Comparison of ENCODE assay signal across 26 mouse cellular contexts in the genomic region with DNA sequence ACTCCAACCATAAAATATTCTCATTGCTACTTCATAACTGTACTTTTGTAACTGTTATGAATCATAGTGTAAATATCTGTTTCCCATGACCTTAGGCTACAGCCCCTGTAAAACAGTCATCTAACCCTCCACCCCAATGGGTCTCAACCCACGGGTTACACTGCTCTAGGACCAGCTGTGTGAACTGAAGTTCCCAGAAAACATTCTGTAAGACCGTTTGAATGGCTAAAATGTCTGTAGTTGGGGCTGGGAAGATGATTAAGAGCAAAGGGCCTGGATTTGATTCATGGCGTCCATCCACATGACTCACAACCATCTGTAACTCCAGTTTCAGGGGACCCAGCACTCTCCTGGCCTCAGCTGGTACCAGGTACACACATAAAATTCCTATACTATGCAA. TPM values are rescaled to one million over a fixed set of nuclear protein-coding genes. Genes with fewer than 3 reads are reported as not detected.
DNase-seq lines count a peak whose midpoint lies in the region; ATAC-seq lines count a peak whose summit lies in the region.
"Had no signal": no experiment of that assay in that cellular context is flagged by ENCODE, and none has a peak within 500 bp of the region (broad histone marks: within the 10 kb centered on the region; RNA-seq: fewer than 3 reads in every experiment).

No protein-coding gene starts in this region.

- intact Hi-C loops in left cerebral cortex, postnatal 36 days (cut with DNase I) = no loop called here

- H3K27me3 ChIP-seq in kidney, embryonic 15.5 days = no peaks in the 10 kb centered on the region
- H3K27me3 ChIP-seq: hindbrain, embryonic 12.5 days had no signal

- no peak overlapping the region for H3K4me3 ChIP-seq in kidney, embryonic 15.5 days (replicated peaks)
- H3K4me3 ChIP-seq: embryonic facial prominence, embryonic 10.5 days; erythroblast, embryonic 14.5 days; heart, embryonic 10.5 days; hindbrain, embryonic 12.5 days had no signal

- ATAC-seq in kidney, embryonic 15.5 days (replicated peaks; ENCODE audit: low FRiP score) = no peak
- ATAC-seq: forebrain, embryonic 16.5 days; hindbrain, embryonic 16.5 days; inflammation-experienced regulatory T-cells, adult 6 months; intestine, postnatal 0 days had no signal

- H3K27ac ChIP-seq in kidney, embryonic 15.5 days = no peak overlapping the region
- H3K27ac ChIP-seq: embryonic facial prominence, embryonic 10.5 days; heart, embryonic 10.5 days; hindbrain, embryonic 12.5 days had no signal

- H3K4me1 ChIP-seq in kidney, embryonic 15.5 days = 0 out of 2 replicates have a peak, but pooled peaks cover 2% of the 10 kb centered on the region
- H3K4me1 ChIP-seq: hindbrain, embryonic 12.5 days had no signal

- DNase-seq in kidney, postnatal 14 days = peak; percentile 8
- DNase-seq in 3T3-L1 (ENCODE audit: low read depth, low spot score) (peak; percentile 82), NIH3T3 (ENCODE audit: low read depth) (peak; percentile 71)
- no peak for DNase-seq in gastrocnemius, postnatal 4 days (ENCODE audit: low spot score in 2 of 2)
- DNase-seq in left cerebral cortex, postnatal 36 days (ENCODE audit: low spot score in 2 of 2) = no peak
- DNase-seq: adrenal gland, postnatal 14 days; cerebellum, adult 2 months; cerebellum, postnatal 10 days; gastrocnemius, postnatal 14 days; heart, postnatal 10 days; heart, postnatal 4 days had no signal

- H3K4me2 ChIP-seq in kidney, embryonic 15.5 days = no peak overlapping the region
- H3K4me2 ChIP-seq: hindbrain, embryonic 12.5 days had no signal

- no peak overlapping the region for H3K9ac ChIP-seq in kidney, embryonic 15.5 days
- H3K9ac ChIP-seq: hindbrain, embryonic 12.5 days had no signal

- 67% methylated on average over 3 of the region's 3 CpGs for WGBS in kidney, embryonic 15.5 days

- H3K9me3 ChIP-seq in kidney, embryonic 15.5 days (replicated peaks) = no peaks in the 10 kb centered on the region
- H3K9me3 ChIP-seq: embryonic facial prominence, embryonic 10.5 days; heart, embryonic 10.5 days; hindbrain, embryonic 12.5 days had no signal

- H3K36me3 ChIP-seq in kidney, embryonic 15.5 days = peaks cover 6% of the 10 kb centered on the region; the same call in 1 of the 2 replicates

RNA-seq across cellular contexts. Expression of gene Tm4sf19, which starts 2.1 kb away (rescaled TPM):
- polyA plus RNA-seq in kidney, embryonic 15.5 days (2015; fragmentation: Nextera tagmentation; extraction: Ambion mirVana) = 0.55 TPM in 1 of 2 replicates, not detected in the other
- total RNA-seq in gastrocnemius, postnatal 4 days (2021) = not detected
- total RNA-seq in left cerebral cortex, postnatal 36 days (2021) = not detected
- total RNA-seq: adrenal gland, postnatal 14 days; gastrocnemius, postnatal 14 days; granulocyte monocyte progenitor cell, adult 5-6 weeks; heart, postnatal 10 days; heart, postnatal 4 days; MEL had no signal
- polyA plus RNA-seq: C2C12; cerebellum, adult 2 months; embryonic facial prominence, embryonic 10.5 days; erythroblast, embryonic 14.5 days; forebrain, embryonic 11.5 days; forebrain, embryonic 16.5 days; frontal cortex, adult 2 months; heart, embryonic 10.5 days; heart, embryonic 14.5 days; hindbrain, embryonic 12.5 days; hindbrain, embryonic 16.5 days; inflammation-experienced regulatory T-cells, adult 6 months; intestine, postnatal 0 days had no signal

RNA-seq across cellular contexts. Expression of gene Tctex1d2, which starts 21.3 kb away (rescaled TPM):
- 32.0 and 33.6 TPM in 2 replicates for polyA plus RNA-seq in kidney, embryonic 15.5 days (2015; fragmentation: Nextera tagmentation; extraction: Ambion mirVana)
- total RNA-seq in gastrocnemius, postnatal 4 days (2021) = 1 to 10 TPM; 4.6 to 4.8 TPM
- 10 to 100 TPM; 14.6 TPM for total RNA-seq in left cerebral cortex, postnatal 36 days (2021)
- polyA plus RNA-seq: erythroblast, embryonic 14.5 days had no signal

RNA-seq across cellular contexts. Expression of gene Pcyt1a, which starts 32.5 kb away (rescaled TPM):
- polyA plus RNA-seq in kidney, embryonic 15.5 days (2015; fragmentation: Nextera tagmentation; extraction: Ambion mirVana) = 35.8 and 41.3 TPM in 2 replicates
- 10 to 100 TPM; 62.8 to 82.8 TPM for total RNA-seq in gastrocnemius, postnatal 4 days (2021)
- 10 to 100 TPM; 44.1 to 44.6 TPM for total RNA-seq in left cerebral cortex, postnatal 36 days (2021)

Comparison
In these comparisons a context has a peak if more than half of its experiments do, and no peak if none do; other contexts are left out.
1. DNase-seq: peak in kidney, postnatal 14 days (single experiment), 3T3-L1 (single experiment) and NIH3T3 (single experiment); none in gastrocnemius, postnatal 4 days (0 of 2) and left cerebral cortex, postnatal 36 days (0 of 2).